Mouse (Mus musculus) hindbrain, embryonic 15.5 days (tissue): ENCODE results near the gene Cmtm7. TPM values are rescaled to one million over a fixed set of nuclear protein-coding genes. Genes with fewer than 3 reads are reported as not detected.

Experiments
- polyA plus RNA-seq: library from polyadenylated mRNA; unstranded; fragments of >200 nt; fragmentation: Nextera tagmentation; extraction: Ambion mirVana; gene quantifications from 2 replicates; pipeline ENCODE4 v1.2.1, GENCODE M21; 2015

The Cmtm7 gene
- polyA plus RNA-seq, 1 experiment from 2014 or later = 11.5 TPM

Other genes with a start within 250 kb of the Cmtm7 start
- 0.26 and 0.32 TPM in 2 replicates for gene Trim71, start 217.5 kb downstream of the Cmtm7 start, polyA plus RNA-seq
- gene Cnot10, start 141.7 kb downstream of the Cmtm7 start, polyA plus RNA-seq = 50.2 and 53.2 TPM in 2 replicates
- 139 and 140 TPM in 2 replicates for gene Dync1li1, start 93.1 kb downstream of the Cmtm7 start, polyA plus RNA-seq
- gene Cmtm6, start 50.7 kb downstream of the Cmtm7 start, polyA plus RNA-seq = 18.0 and 20.9 TPM in 2 replicates
- gene Cmtm8, start 62.3 kb upstream of the Cmtm7 start, polyA plus RNA-seq = 7.5 and 8.6 TPM in 2 replicates
- 35.2 and 38.5 TPM in 2 replicates for gene Gpd1l, start 152.1 kb upstream of the Cmtm7 start, polyA plus RNA-seq
- gene Osbpl10, start 196.7 kb upstream of the Cmtm7 start, polyA plus RNA-seq = 3.1 and 4.7 TPM in 2 replicates
- 154 and 187 TPM in 2 replicates for gene Rps27rt, start 200.9 kb upstream of the Cmtm7 start, polyA plus RNA-seq